Mouse (Mus musculus): ENCODE data around the gene Hemk1.

DNA sequence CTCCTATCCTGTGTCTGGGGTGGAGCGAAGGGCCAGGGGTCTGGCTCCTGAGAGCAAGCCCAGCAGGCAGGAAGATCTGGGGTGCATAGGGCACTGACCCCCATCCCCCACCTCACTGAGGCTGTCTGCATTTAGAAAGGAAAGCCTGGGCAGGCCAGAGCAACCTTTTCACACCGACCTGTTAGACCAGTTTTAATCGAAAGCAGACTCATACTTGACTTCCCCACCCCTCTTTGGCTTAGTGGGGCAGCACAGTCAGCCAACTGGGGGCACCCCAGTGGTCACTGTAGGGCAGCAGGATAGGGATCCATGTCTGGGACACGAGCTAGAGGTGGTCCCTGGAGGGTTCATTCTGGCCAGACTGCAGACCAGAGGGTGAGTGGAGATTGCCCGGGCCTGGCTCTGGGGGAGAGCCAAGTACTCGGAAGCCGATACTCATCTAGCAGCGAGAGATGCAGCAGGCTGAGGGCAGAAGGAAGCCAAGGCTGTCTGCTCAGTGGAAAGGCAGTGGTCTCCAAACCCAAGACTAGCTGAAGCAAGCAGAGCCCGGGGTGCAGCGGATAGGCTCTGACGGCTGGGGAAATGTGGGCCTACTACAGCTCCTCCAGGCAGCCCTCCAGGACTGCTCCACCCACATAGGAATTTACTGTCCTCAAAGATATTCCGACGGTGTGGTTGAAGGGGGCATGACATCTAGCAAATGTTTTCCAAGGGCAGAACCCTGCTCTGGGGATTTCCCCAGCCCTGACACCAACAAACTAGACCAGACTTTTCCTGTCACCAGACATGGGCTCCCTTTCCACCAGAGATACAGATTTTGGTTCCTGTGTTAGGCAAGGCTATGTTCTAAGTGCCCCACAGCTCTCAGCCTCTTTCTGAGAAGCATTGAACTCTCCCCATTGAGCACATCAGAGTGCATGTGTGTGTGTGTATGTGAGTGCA, 32.3 kb downstream of the Hemk1 start:
- TF ChIP-seq CTCF (IDR thresholded peaks at IDR 0.05) = no peak
- TF ChIP-seq EP300 (IDR thresholded peaks at IDR 0.05; ENCODE audit: insufficient read depth, low read depth, low read length) = no peak
